Mouse (Mus musculus): ENCODE results near the gene Scrt2.

DNA sequence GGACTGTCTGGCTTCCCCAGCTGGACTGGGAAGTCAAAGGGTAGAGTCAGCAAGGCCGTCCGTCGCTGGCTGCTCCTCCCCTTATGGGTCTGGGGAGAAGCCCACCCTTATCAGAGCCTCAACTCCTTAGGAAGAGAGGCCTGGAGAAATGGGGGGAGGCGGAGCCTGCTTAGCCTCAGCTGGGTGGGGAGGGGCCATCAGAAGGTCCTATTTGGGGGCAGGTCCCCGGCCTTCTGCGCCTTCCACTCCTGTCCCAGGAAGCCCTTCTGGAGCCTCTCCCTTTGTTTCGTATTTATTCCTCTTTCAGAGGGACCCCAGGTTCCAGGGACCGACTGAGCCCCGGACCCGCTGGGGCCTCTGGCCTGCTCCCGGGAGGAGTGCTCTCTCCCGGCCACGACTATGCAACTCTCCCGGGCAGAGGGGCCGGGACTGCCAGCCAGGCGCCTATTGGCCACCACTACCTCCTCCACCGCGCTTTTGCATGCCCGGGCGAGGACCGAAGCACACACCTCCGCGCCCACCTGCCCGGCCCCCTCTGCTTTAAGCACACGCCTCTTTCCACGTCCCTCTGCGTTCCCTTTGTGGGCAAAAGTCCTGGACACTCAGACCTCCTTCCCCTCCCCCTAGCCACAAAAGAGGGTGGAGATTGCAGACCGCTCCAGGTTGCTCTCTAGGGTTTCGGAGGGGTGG lies 13.7 kb downstream of the Scrt2 start:
- TF ChIP-seq POLR2A (IDR thresholded peaks at IDR 0.05; ENCODE audit: low read depth, low read length) (no peak), CTCF (IDR thresholded peaks at IDR 0.05; ENCODE audit: extremely low read depth, insufficient read depth, insufficient read length, insufficient replicate concordance) (no peak)
